Mouse (Mus musculus): ENCODE data around the gene Vmn1r32. TPM values are rescaled to one million over a fixed set of nuclear protein-coding genes. Genes with fewer than 3 reads are reported as not detected.

Gene Vmn1r32
- total RNA-seq (2022) = not detected

- no peak for DNase-seq
Measured at GRCm38 (mm10) chr6:66559996-66560395, at the start of gene Vmn1r32. Vmn1r32 (minus strand) TSS chr6:66560096.

GRCm38 (mm10) chr6:66595804-66596203 lies 35.9 kb upstream of the Vmn1r32 start:
- no peak for DNase-seq

- DNase-seq = no peak
Measured at GRCm38 (mm10) chr6:66535966-66536365, 23.9 kb downstream of the Vmn1r32 start.

GRCm38 (mm10) chr6:66535028-66535862 lies 24.7 kb downstream of the Vmn1r32 start, which contains the start of gene Mad2l1:
Mad2l1 (plus strand) TSS chr6:66535390.
- DNase-seq = peak; percentile 98

- DNase-seq = no peak
Measured at GRCm38 (mm10) chr6:66534366-66534941, 25.4 kb downstream of the Vmn1r32 start.

GRCm38 (mm10) chr6:66533241-66533640 lies 26.7 kb downstream of the Vmn1r32 start:
- DNase-seq = no peak

- no peak for DNase-seq
Measured at GRCm38 (mm10) chr6:66528386-66528785, 31.5 kb downstream of the Vmn1r32 start.

- no peak for DNase-seq
Measured at GRCm38 (mm10) chr6:66516368-66516767, 43.5 kb downstream of the Vmn1r32 start.

Other genes starting within 250 kb of the Vmn1r32 start
- gene Mad2l1, start 24.7 kb downstream of the Vmn1r32 start, total RNA-seq (2022) = 1 to 10 TPM; 4.9 to 6.1 (median 5.2) TPM
- gene Vmn1r33, start 58.2 kb upstream of the Vmn1r32 start, total RNA-seq (2022) = not detected
- not detected for gene Vmn1r34, start 83.8 kb upstream of the Vmn1r32 start, total RNA-seq (2022)
- not detected for gene Vmn1r35, start 125.8 kb upstream of the Vmn1r32 start, total RNA-seq (2022)
- not detected for gene Vmn1r36, start 159.1 kb upstream of the Vmn1r32 start, total RNA-seq (2022)
- not detected for gene Vmn1r37, start 169.3 kb upstream of the Vmn1r32 start, total RNA-seq (2022)
- gene Vmn1r38, start 222.5 kb upstream of the Vmn1r32 start, total RNA-seq (2022) = not detected